8 mouse cellular contexts compared by ENCODE assay signal in genomic region chr2:24409166-24409565, GRCm38 (mm10). TPM values are rescaled to one million over a fixed set of nuclear protein-coding genes. Genes with fewer than 3 reads are reported as not detected.
DNase-seq lines count a peak whose midpoint lies in the region; ATAC-seq and TF ChIP-seq lines count a peak whose summit lies in the region.

No protein-coding gene starts in this region.

- intact Hi-C loops in left cerebral cortex, postnatal 25 days (cut with DNase I) = loop anchor here (1.0 to 5.0 kb wide), 2 partner anchors 159 to 353 kb away; partner anchors contain the start of gene Cacna1b

- no peak for ATAC-seq in heart, embryonic 11.5 days (replicated peaks; ENCODE audit: insufficient number of reproducible peaks, low FRiP score, low TSS enrichment)
- ATAC-seq in cerebellum, adult (ENCODE audit: insufficient number of reproducible peaks, low FRiP score, low TSS enrichment) = peak; percentile 50; the same call in 1 of the 2 replicates
- ATAC-seq in forebrain, embryonic 13.5 days = peak; percentile 61
- peak; percentile 66 for ATAC-seq in hindbrain, postnatal 0 days
- ATAC-seq in midbrain, embryonic 12.5 days (ENCODE audit: low FRiP score, low read depth) = peak; percentile 21; the same call in 1 of the 2 replicates

- peaks cover 11% of the 10 kb centered on the region for H3K27me3 ChIP-seq in heart, embryonic 11.5 days (ENCODE audit: control insufficient read depth, insufficient read depth, low read length)
- peaks cover 15% of the 10 kb centered on the region for H3K27me3 ChIP-seq in forebrain, embryonic 13.5 days
- no peaks in the 10 kb centered on the region for H3K27me3 ChIP-seq in hindbrain, postnatal 0 days (ENCODE audit: insufficient read depth, low read length)
- peaks cover 29% of the 10 kb centered on the region for H3K27me3 ChIP-seq in midbrain, embryonic 12.5 days

- peak; percentile 99 for TF ChIP-seq CTCF in hindbrain, postnatal 0 days (IDR thresholded peaks at IDR 0.05; ENCODE audit: low read depth)

- no peaks in the 10 kb centered on the region for H3K9me3 ChIP-seq in heart, embryonic 11.5 days (replicated peaks; ENCODE audit: control insufficient read depth, low read length)
- no peaks in the 10 kb centered on the region for H3K9me3 ChIP-seq in forebrain, embryonic 13.5 days (replicated peaks)
- H3K9me3 ChIP-seq in hindbrain, postnatal 0 days (ENCODE audit: low read length) = no peaks in the 10 kb centered on the region
- no peaks in the 10 kb centered on the region for H3K9me3 ChIP-seq in midbrain, embryonic 12.5 days

- H3K4me1 ChIP-seq in heart, embryonic 11.5 days (ENCODE audit: control insufficient read depth, insufficient read depth, low read length) = no peaks in the 10 kb centered on the region
- peaks cover 18% of the 10 kb centered on the region for H3K4me1 ChIP-seq in forebrain, embryonic 13.5 days
- H3K4me1 ChIP-seq in hindbrain, postnatal 0 days (ENCODE audit: insufficient read depth, low read length) = 0 out of 2 replicates have a peak, but pooled peaks cover 4% of the 10 kb centered on the region
- peaks cover 15% of the 10 kb centered on the region for H3K4me1 ChIP-seq in midbrain, embryonic 12.5 days

- no peak overlapping the region for H3K4me3 ChIP-seq in heart, embryonic 11.5 days (ENCODE audit: low read depth, low read length)
- H3K4me3 ChIP-seq in forebrain, embryonic 13.5 days = no peak overlapping the region
- no peak overlapping the region for H3K4me3 ChIP-seq in hindbrain, postnatal 0 days (ENCODE audit: low read length)
- no peak overlapping the region for H3K4me3 ChIP-seq in midbrain, embryonic 12.5 days

- 2% methylated on average over 2 of the region's 2 CpGs for WGBS in heart, embryonic 11.5 days (ENCODE audit: insufficient replicate concordance)
- 6% methylated on average over 2 of the region's 2 CpGs for WGBS in forebrain, embryonic 13.5 days
- WGBS in hindbrain, postnatal 0 days = 2% methylated on average over 2 of the region's 2 CpGs
- WGBS in midbrain, embryonic 12.5 days = 5% methylated on average over 2 of the region's 2 CpGs

- no peak overlapping the region for H3K27ac ChIP-seq in heart, embryonic 11.5 days (ENCODE audit: low read depth, low read length)
- H3K27ac ChIP-seq in forebrain, embryonic 13.5 days = no peak overlapping the region
- no peak overlapping the region for H3K27ac ChIP-seq in hindbrain, postnatal 0 days
- H3K27ac ChIP-seq in midbrain, embryonic 12.5 days (replicated peaks) = no peak overlapping the region

- H3K36me3 ChIP-seq in heart, embryonic 11.5 days (ENCODE audit: control insufficient read depth, insufficient read depth, low read length) = no peaks in the 10 kb centered on the region
- no peaks in the 10 kb centered on the region for H3K36me3 ChIP-seq in forebrain, embryonic 13.5 days (ENCODE audit: poor library complexity, severe bottlenecking)
- no peaks in the 10 kb centered on the region for H3K36me3 ChIP-seq in hindbrain, postnatal 0 days (ENCODE audit: insufficient read depth, low read length)
- no peaks in the 10 kb centered on the region for H3K36me3 ChIP-seq in midbrain, embryonic 12.5 days

- peak; percentile 59 to 83 for DNase-seq in heart, adult 18-20 months
- peak; percentile 84 for DNase-seq in hindbrain, postnatal 0 days (ENCODE audit: low spot score)
- peak; percentile 61 to 64 for DNase-seq in left cerebral cortex, postnatal 25 days (ENCODE audit: low spot score in 2 of 2)
- DNase-seq in right cerebral cortex, postnatal 36 days (ENCODE audit: low spot score in 2 of 2) = peak; percentile 14 to 20

- no peak overlapping the region for H3K9ac ChIP-seq in heart, embryonic 11.5 days (ENCODE audit: low read depth, low read length)
- H3K9ac ChIP-seq in forebrain, embryonic 13.5 days = no peak overlapping the region
- H3K9ac ChIP-seq in hindbrain, postnatal 0 days (replicated peaks; ENCODE audit: low read length) = no peak overlapping the region
- no peak overlapping the region for H3K9ac ChIP-seq in midbrain, embryonic 12.5 days (replicated peaks)

- H3K4me2 ChIP-seq in heart, embryonic 11.5 days = no peak overlapping the region
- H3K4me2 ChIP-seq in forebrain, embryonic 13.5 days = no peak overlapping the region
- no peak overlapping the region for H3K4me2 ChIP-seq in hindbrain, postnatal 0 days (ENCODE audit: low read depth, low read length)
- no peak overlapping the region for H3K4me2 ChIP-seq in midbrain, embryonic 12.5 days (replicated peaks)

RNA-seq across cellular contexts. Expression of gene Psd4, which starts 41.8 kb away (rescaled TPM):
- 1 to 10 TPM; 1.0 to 3.1 TPM for total RNA-seq in heart, adult 18-20 months (2021)
- 0.42 and 0.46 TPM in 2 replicates for polyA plus RNA-seq in heart, embryonic 11.5 days (2014; fragmentation: Nextera tagmentation; extraction: Ambion mirVana)
- polyA plus RNA-seq in forebrain, embryonic 13.5 days (2015; fragmentation: Nextera tagmentation; extraction: Ambion mirVana) = 0.23 and 0.40 TPM in 2 replicates
- 1.3 and 7.0 TPM in 2 replicates for total RNA-seq in hindbrain, postnatal 0 days (2014; rRNA removed)
- 0.71 and 1.2 TPM in 2 replicates for polyA plus RNA-seq in hindbrain, postnatal 0 days (2015; fragmentation: Nextera tagmentation; extraction: Ambion mirVana)
- total RNA-seq in left cerebral cortex, postnatal 25 days (2021) = 1 to 10 TPM; 1.1 to 1.6 TPM
- 0.77 and 0.96 TPM in 2 replicates for polyA plus RNA-seq in midbrain, embryonic 12.5 days (2016; fragmentation: Nextera tagmentation; extraction: Ambion mirVana)

Comparison
In these comparisons a context has a peak if more than half of its experiments do, and no peak if none do; other contexts are left out.
1. DNase-seq: peak in every context shown above with its lines; median percentile 84 in hindbrain, postnatal 0 days; 71 in heart, adult 18-20 months; 62 in left cerebral cortex, postnatal 25 days; 17 in right cerebral cortex, postnatal 36 days.